Mouse (Mus musculus) limb, embryonic 12.5 days (tissue): Measurements from ENCODE around the gene Sparcl1. TPM values are rescaled to one million over a fixed set of nuclear protein-coding genes. Genes with fewer than 3 reads are reported as not detected.
A peak's percentile ranks its signal among the peaks of the same experiment; 100 is the strongest.

Source experiments
- ATAC-seq: fragments of 200-750 bp; cut with Nextera tagmentation; 2 replicates; pipeline ENCODE4 v1.8.0; 2017; ENCODE audit warnings: low read depth, moderate TSS enrichment; ENCODE audit not compliant: insufficient number of reproducible peaks, insufficient read depth, low FRiP score, low TSS enrichment
- H3K27ac ChIP-seq: fragments of 300-500 bp; sonication (generic); 2 replicates; pipeline ENCODE4 v1.5.1; 2016; ENCODE audit warnings: mild to moderate bottlenecking, moderate library complexity
- H3K27me3 ChIP-seq: fragments of 300-500 bp; sonication (generic); 2 replicates; pipeline ENCODE4 v1.6.1; 2016; ENCODE audit warnings: mild to moderate bottlenecking, moderate library complexity
- H3K36me3 ChIP-seq: fragments of 300-500 bp; sonication (generic); 2 replicates; pipeline ENCODE4 v1.6.1; 2016; ENCODE audit warnings: mild to moderate bottlenecking, moderate library complexity
- H3K4me1 ChIP-seq: fragments of 300-500 bp; sonication (generic); replicated peaks from 2 replicates; pipeline ENCODE4 v1.6.1; 2016
- H3K4me2 ChIP-seq: fragments of 300-500 bp; sonication (generic); 2 replicates; pipeline ENCODE4 v1.6.1; 2016; ENCODE audit warnings: mild to moderate bottlenecking, moderate library complexity
- H3K4me3 ChIP-seq: fragments of 300-500 bp; sonication (generic); replicated peaks from 2 replicates; pipeline ENCODE4 v1.5.1; 2016; ENCODE audit warnings: mild to moderate bottlenecking
- H3K9ac ChIP-seq: fragments of 300-500 bp; sonication (generic); replicated peaks from 2 replicates; pipeline ENCODE4 v1.6.1; 2016; ENCODE audit warnings: mild to moderate bottlenecking, moderate library complexity
- H3K9me3 ChIP-seq: fragments of 300-500 bp; sonication (generic); 2 replicates; pipeline ENCODE4 v1.6.1; 2016; ENCODE audit warnings: mild to moderate bottlenecking, moderate library complexity
- WGBS: fragments of 180-500 bp; shearing (Covaris S2); methylation state at CpG from one replicate; pipeline ENCODE4 v1.1.7; 2016; 5-methylcytosine and 5-hydroxymethylcytosine counted together
- polyA plus RNA-seq: library from polyadenylated mRNA; unstranded; fragments of >200 nt; fragmentation: Nextera tagmentation; extraction: Ambion mirVana; gene quantifications from 2 replicates; pipeline ENCODE4 v1.2.1, GENCODE M21; 2016

Sparcl1 gene
- 27.2 and 28.2 TPM in 2 replicates for polyA plus RNA-seq

- ATAC-seq, result no peak; the same call in 1 of the 2 replicates
- peaks cover 37% of the 10 kb centered on the region for H3K4me1 ChIP-seq
- 19% methylated on average over 15 of the region's 15 CpGs for WGBS
- H3K36me3 ChIP-seq, result no peaks in the 10 kb centered on the region
- H3K4me3 ChIP-seq, result 0 out of 2 replicates have a peak within 1 kb of the TSS, but pooled peaks have one; percentile 8
- H3K27ac ChIP-seq, result peak within 1 kb of the TSS; percentile 62; the same call in 1 of the 2 replicates
- H3K4me2 ChIP-seq, result peak within 1 kb of the TSS; percentile 41
- no peaks in the 10 kb centered on the region for H3K27me3 ChIP-seq
- no peak within 1 kb of the TSS; the same call in 1 of the 2 replicates for H3K9ac ChIP-seq
- H3K9me3 ChIP-seq, result no peaks in the 10 kb centered on the region
Observed at GRCm38 (mm10) chr5:104113491-104114172, at the start of gene Sparcl1. Gene Sparcl1, minus strand, starts transcription at chr5:104113733.

DNA sequence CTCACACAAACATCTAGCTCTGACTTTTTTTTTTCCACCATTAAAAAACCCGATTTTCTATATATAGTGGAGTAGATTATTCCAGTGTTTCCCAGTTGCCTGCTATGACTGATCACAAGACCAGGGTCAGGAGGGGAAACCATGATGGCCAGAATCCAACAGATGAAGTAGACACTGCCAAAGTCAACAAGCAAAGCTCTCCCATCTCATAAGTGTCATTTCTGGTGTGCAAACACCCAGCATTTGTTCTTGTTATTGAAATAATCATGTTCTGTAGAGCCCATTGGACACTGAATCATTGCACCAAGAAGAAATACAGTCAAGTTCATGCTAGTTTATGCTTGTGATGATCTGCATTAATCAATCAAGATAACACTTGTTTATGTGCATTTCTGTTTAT lies 47.9 kb upstream of the Sparcl1 start:
- Histone ChIP-seq H3K36me3 (no peaks in the 10 kb centered on the region), H3K4me1 (no peaks in the 10 kb centered on the region), H3K27ac (no peak overlapping the region), H3K4me2 (no peak overlapping the region), H3K27me3 (no peaks in the 10 kb centered on the region), H3K9ac (no peak overlapping the region), H3K4me3 (no peak overlapping the region), H3K9me3 (no peaks in the 10 kb centered on the region)
- WGBS, result 78% methylated on average over 1 of the region's 1 CpGs
- ATAC-seq, result no peak

DNA sequence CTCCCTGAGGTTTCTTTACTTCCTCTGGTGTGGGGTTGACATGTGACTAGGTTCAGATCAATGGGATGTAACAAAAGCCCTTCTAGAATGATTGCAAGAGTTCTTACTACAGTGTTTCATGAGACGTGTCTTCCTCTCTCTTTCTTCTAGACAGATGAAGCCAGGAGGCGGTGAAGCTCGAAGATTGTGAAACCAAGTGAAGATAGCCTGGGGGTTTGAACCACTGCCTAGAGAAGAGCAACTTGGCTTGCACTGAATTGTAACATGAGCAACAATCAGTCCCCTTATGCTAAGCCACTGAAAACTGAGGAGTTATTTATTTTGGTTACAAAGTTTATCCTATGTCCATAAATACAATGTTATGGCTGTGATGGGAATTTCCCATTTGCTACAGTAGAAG lies 47.0 kb upstream of the Sparcl1 start:
- Histone ChIP-seq H3K4me1 (no peaks in the 10 kb centered on the region), H3K27me3 (no peaks in the 10 kb centered on the region), H3K27ac (no peak overlapping the region), H3K9me3 (no peaks in the 10 kb centered on the region), H3K4me2 (no peak overlapping the region), H3K9ac (no peak overlapping the region), H3K4me3 (no peak overlapping the region), H3K36me3 (no peaks in the 10 kb centered on the region)
- ATAC-seq, result no peak
- 93% methylated on average over 3 of the region's 3 CpGs for WGBS

GRCm38 (mm10) chr5:104158332-104159052 lies 45.0 kb upstream of the Sparcl1 start:
- WGBS, result 87% methylated on average over 7 of the region's 7 CpGs
- Histone ChIP-seq H3K27ac (no peak overlapping the region), H3K9ac (no peak overlapping the region), H3K9me3 (no peaks in the 10 kb centered on the region), H3K4me3 (no peak overlapping the region), H3K4me1 (no peaks in the 10 kb centered on the region), H3K27me3 (no peaks in the 10 kb centered on the region), H3K36me3 (no peaks in the 10 kb centered on the region), H3K4me2 (no peak overlapping the region)
- ATAC-seq, result no peak

GRCm38 (mm10) chr5:104157701-104158100 lies 44.2 kb upstream of the Sparcl1 start:
- no peak for ATAC-seq
- Histone ChIP-seq H3K36me3 (no peaks in the 10 kb centered on the region), H3K4me2 (no peak overlapping the region), H3K9me3 (no peaks in the 10 kb centered on the region), H3K27me3 (no peaks in the 10 kb centered on the region), H3K27ac (no peak overlapping the region), H3K4me1 (no peaks in the 10 kb centered on the region), H3K4me3 (no peak overlapping the region), H3K9ac (no peak overlapping the region)
- WGBS, result 92% methylated on average over 7 of the region's 7 CpGs

- Histone ChIP-seq H3K9me3 (no peaks in the 10 kb centered on the region; the same call in 1 of the 2 replicates), H3K27ac (no peak overlapping the region), H3K4me2 (no peak overlapping the region), H3K9ac (no peak overlapping the region), H3K4me3 (no peak overlapping the region), H3K27me3 (no peaks in the 10 kb centered on the region), H3K4me1 (no peaks in the 10 kb centered on the region), H3K36me3 (no peaks in the 10 kb centered on the region)
- no peak for ATAC-seq
- 93% methylated on average over 6 of the region's 6 CpGs for WGBS
Observed at GRCm38 (mm10) chr5:104150196-104150595, 36.7 kb upstream of the Sparcl1 start.

- no peak overlapping the region for H3K9ac ChIP-seq
- WGBS, result 55% methylated on average over 7 of the region's 7 CpGs
- H3K27ac ChIP-seq, result no peak overlapping the region
- no peaks in the 10 kb centered on the region for H3K4me1 ChIP-seq
- no peaks in the 10 kb centered on the region for H3K36me3 ChIP-seq
- H3K4me2 ChIP-seq, result no peak overlapping the region
- no peaks in the 10 kb centered on the region; the same call in 1 of the 2 replicates for H3K9me3 ChIP-seq
- ATAC-seq, result no peak
- H3K27me3 ChIP-seq, result no peaks in the 10 kb centered on the region
- H3K4me3 ChIP-seq, result no peak overlapping the region
Observed at GRCm38 (mm10) chr5:104149349-104149748, 35.8 kb upstream of the Sparcl1 start.

DNA sequence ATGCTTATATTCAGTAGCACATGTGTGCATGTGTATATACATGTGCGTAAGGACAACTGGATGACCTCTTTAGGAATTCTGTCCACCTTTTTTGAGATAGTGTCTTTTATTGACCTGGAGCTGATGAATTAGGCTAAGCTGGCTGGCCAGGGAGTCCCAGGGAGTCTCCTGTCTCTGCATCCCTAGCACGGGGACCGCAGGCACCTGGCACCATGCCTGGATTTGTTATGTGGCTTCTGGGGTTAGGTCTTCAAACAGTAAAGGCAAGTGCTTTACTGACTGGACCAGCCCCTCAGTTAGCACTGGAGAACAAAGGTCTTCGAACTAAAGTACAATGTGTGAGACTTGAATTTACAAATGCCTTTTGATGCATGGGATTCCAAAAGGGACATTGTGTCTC lies 30.5 kb upstream of the Sparcl1 start:
- WGBS, result 84% methylated on average over 4 of the region's 4 CpGs
- Histone ChIP-seq H3K27me3 (no peaks in the 10 kb centered on the region), H3K9ac (no peak overlapping the region), H3K36me3 (no peaks in the 10 kb centered on the region), H3K4me3 (no peak overlapping the region), H3K9me3 (no peaks in the 10 kb centered on the region), H3K4me2 (no peak overlapping the region), H3K27ac (no peak overlapping the region), H3K4me1 (no peaks in the 10 kb centered on the region)
- ATAC-seq, result no peak

DNA sequence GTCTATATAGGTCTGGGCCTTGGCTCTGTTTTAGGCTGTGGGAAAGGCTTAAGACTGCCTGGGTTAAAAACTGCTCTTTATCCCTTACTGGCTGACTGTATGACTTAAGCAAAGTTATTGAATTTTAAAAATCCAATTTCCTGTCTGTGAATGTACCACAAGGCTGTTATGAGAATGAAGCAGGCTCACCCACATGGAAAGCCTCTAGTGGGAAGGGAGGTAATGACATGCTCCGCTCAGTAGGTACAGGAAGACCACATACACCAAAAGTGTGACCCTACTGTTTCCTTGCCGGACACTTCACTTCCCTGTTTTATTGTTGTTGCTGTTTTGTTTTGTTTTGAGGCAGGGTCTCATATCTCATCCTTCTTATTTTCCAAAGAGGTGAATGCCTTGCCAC lies 27.5 kb upstream of the Sparcl1 start:
- 76% methylated on average over 2 of the region's 2 CpGs for WGBS
- no peak overlapping the region for H3K4me3 ChIP-seq

DNA sequence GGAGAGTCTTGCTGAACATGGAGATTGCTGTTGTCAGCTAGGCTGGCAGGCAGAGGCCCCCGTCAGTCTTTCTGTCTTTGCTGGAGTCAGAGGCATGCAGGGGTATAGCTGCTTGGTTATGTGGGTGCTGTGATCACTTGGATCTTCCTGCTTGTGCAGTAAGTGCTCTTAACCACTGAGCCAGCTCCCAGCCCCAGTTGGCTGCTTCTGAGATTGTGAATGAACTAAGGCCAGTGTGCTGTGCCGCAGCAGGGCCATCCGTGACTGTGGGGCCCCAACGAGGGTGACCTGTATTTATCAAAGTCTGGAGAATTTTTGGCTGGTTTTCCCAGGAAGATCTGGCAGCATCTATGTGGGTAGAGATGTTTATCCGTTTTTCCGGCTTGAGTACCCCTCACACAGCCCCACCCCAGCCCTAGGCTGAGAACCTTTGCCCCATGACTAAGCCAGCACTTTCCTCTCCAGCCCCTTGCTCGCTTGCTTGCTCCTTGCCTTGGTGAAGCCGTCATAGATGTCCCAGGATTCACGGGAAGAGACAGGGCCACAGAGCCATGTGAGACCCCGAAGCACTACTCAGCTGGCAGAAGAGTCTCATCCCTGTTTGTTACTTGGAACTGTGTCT lies 24.5 kb upstream of the Sparcl1 start:
- Histone ChIP-seq H3K4me1 (no peaks in the 10 kb centered on the region), H3K9ac (no peak overlapping the region), H3K27me3 (no peaks in the 10 kb centered on the region), H3K4me2 (no peak overlapping the region), H3K27ac (no peak overlapping the region), H3K9me3 (no peaks in the 10 kb centered on the region), H3K4me3 (no peak overlapping the region), H3K36me3 (no peaks in the 10 kb centered on the region)
- ATAC-seq, result no peak
- WGBS, result 75% methylated on average over 10 of the region's 10 CpGs

More for the DNA sequence above, 27.5 kb upstream of the Sparcl1 start:
- H3K36me3 ChIP-seq, result no peaks in the 10 kb centered on the region
- no peaks in the 10 kb centered on the region for H3K4me1 ChIP-seq
- H3K27me3 ChIP-seq, result no peaks in the 10 kb centered on the region
- no peaks in the 10 kb centered on the region for H3K9me3 ChIP-seq
- no peak; the same call in 1 of the 2 replicates for ATAC-seq
- H3K27ac ChIP-seq, result no peak overlapping the region
- H3K4me2 ChIP-seq, result no peak overlapping the region
- no peak overlapping the region for H3K9ac ChIP-seq

- Histone ChIP-seq H3K4me3 (no peak overlapping the region), H3K27me3 (no peaks in the 10 kb centered on the region), H3K4me1 (peaks cover 3% of the 10 kb centered on the region; the same call in 1 of the 2 replicates), H3K9me3 (no peaks in the 10 kb centered on the region), H3K27ac (no peak overlapping the region), H3K36me3 (no peaks in the 10 kb centered on the region), H3K4me2 (no peak overlapping the region), H3K9ac (no peak overlapping the region)
- no peak for ATAC-seq
- WGBS, result 78% methylated on average over 4 of the region's 4 CpGs
Observed at GRCm38 (mm10) chr5:104133752-104134151, 20.2 kb upstream of the Sparcl1 start.
